Mouse (Mus musculus) limb, embryonic 15.5 days (tissue): Measurements from ENCODE around the gene 4931414P19Rik. TPM values are rescaled to one million over a fixed set of nuclear protein-coding genes. Genes with fewer than 3 reads are reported as not detected.

Experiments used
- ATAC-seq: fragments of 200-750 bp; cut with Nextera tagmentation; 2 replicates; pipeline ENCODE4 v1.8.0; 2017; ENCODE audit warnings: low read depth, moderate TSS enrichment; ENCODE audit not compliant: insufficient number of reproducible peaks, low FRiP score, low TSS enrichment
- H3K27ac ChIP-seq: fragments of 300-500 bp; sonication (generic); 2 replicates; pipeline ENCODE4 v1.5.1; 2015; ENCODE audit warnings: moderate library complexity, mild to moderate bottlenecking, inconsistent platforms
- H3K27me3 ChIP-seq: fragments of 300-500 bp; sonication (generic); 2 replicates; pipeline ENCODE4 v1.6.1; 2015; ENCODE audit warnings: inconsistent platforms
- H3K36me3 ChIP-seq: fragments of 300-500 bp; sonication (generic); 2 replicates; pipeline ENCODE4 v1.6.1; 2015; ENCODE audit warnings: inconsistent platforms
- H3K4me1 ChIP-seq: fragments of 300-500 bp; sonication (generic); 2 replicates; pipeline ENCODE4 v1.6.1; 2015; ENCODE audit warnings: inconsistent platforms
- H3K4me2 ChIP-seq: fragments of 300-500 bp; sonication (generic); 2 replicates; pipeline ENCODE4 v1.6.1; 2015; ENCODE audit warnings: mild to moderate bottlenecking, inconsistent platforms
- H3K4me3 ChIP-seq: fragments of 300-500 bp; sonication (generic); 2 replicates; pipeline ENCODE4 v1.5.1; 2015; ENCODE audit warnings: mild to moderate bottlenecking, inconsistent platforms
- H3K9ac ChIP-seq: fragments of 300-500 bp; sonication (generic); 2 replicates; pipeline ENCODE4 v1.6.1; 2015; ENCODE audit warnings: inconsistent platforms
- H3K9me3 ChIP-seq: fragments of 300-500 bp; sonication (generic); 2 replicates; pipeline ENCODE4 v1.6.1; 2016; ENCODE audit warnings: inconsistent platforms
- WGBS: fragments of 180-500 bp; shearing (Covaris S2); methylation state at CpG from one replicate; pipeline ENCODE4 v1.1.7; 2015; 5-methylcytosine and 5-hydroxymethylcytosine counted together
- polyA plus RNA-seq: library from polyadenylated mRNA; unstranded; fragments of >200 nt; fragmentation: Nextera tagmentation; extraction: Ambion mirVana; gene quantifications from 2 replicates; pipeline ENCODE4 v1.2.1, GENCODE M21; 2015

Gene 4931414P19Rik
- 5.8 and 6.1 TPM in 2 replicates for polyA plus RNA-seq

DNA sequence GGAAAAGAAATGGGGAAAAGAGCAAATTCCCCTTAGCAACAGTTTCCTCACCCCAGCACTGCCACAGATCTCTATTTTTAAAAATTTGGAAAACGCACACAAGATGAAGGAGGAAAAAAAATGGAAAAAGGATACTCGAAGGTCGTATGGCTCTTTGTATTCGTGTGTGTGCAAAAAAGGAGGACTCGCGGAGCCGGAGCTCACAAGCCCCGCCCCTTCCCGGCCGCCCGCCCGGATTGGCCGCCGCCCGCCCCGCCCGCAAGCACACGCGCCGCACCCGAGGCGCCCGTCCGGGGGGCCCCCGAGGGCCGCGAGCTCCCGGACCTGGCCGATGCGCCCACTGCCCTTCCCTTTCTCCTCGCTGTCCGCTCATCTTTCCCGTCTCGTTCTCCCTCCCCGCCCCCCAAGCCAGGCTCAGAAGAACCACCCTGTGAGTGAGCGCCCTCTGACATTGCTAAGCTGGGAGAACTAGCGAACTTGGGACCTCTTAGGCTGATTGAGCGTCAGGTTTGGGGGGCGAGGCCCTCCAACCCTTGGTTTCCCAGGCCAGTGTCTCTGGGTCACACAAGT lies at the start of gene 4931414P19Rik:
Gene 4931414P19Rik (minus strand): TSS at position 242 of the 570 bp plus-strand sequence.
- peak within 1 kb of the TSS; percentile 62 for H3K4me2 ChIP-seq
- peak; percentile 46; the same call in 1 of the 2 replicates for ATAC-seq

DNA sequence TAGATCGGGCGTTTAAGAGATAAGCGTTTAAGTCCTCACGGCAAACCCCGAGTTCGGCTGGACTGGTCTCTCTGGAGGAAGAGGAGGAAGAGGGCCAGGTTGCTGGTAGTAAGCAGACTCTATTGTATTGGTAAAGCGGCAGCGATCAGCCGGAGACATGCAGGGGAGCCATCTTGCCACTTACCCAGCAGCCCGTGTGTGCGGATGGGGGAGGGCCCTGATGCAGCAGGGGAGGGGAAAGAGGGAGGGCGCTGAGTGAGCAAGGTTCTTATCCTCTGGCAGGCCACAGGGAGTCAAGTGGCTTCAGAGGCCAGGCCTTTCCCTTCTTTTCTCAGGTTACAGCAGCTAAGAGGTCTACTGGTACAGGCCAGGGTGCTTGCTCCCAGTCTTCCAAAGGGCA lies 47.7 kb upstream of the 4931414P19Rik start:
- H3K36me3 ChIP-seq = peaks cover 61% of the 10 kb centered on the region
- H3K27ac ChIP-seq = peak overlapping the region; percentile 78
- H3K4me1 ChIP-seq = peaks cover 36% of the 10 kb centered on the region
- H3K4me2 ChIP-seq = peak overlapping the region; percentile 69
- peak; percentile 80 for ATAC-seq
- under 1% methylated on average over 11 of the region's 12 CpGs for WGBS
- no peaks in the 10 kb centered on the region for H3K27me3 ChIP-seq
- H3K4me3 ChIP-seq = peak overlapping the region; percentile 62
- no peaks in the 10 kb centered on the region for H3K9me3 ChIP-seq
- H3K9ac ChIP-seq = peak overlapping the region; percentile 54

More for the DNA sequence above, at the start of gene 4931414P19Rik:
- Histone ChIP-seq H3K4me3 (peak within 1 kb of the TSS; percentile 56), H3K4me1 (peaks cover 21% of the 10 kb centered on the region), H3K36me3 (no peaks in the 10 kb centered on the region), H3K9me3 (no peaks in the 10 kb centered on the region), H3K27ac (peak within 1 kb of the TSS; percentile 84), H3K9ac (0 out of 2 replicates have a peak within 1 kb of the TSS, but pooled peaks have one; percentile 28), H3K27me3 (no peaks in the 10 kb centered on the region)
- WGBS = 2% methylated on average over 34 of the region's 39 CpGs

- Histone ChIP-seq H3K4me3 (peak overlapping the region; percentile 62), H3K4me1 (peaks cover 36% of the 10 kb centered on the region), H3K9ac (peak overlapping the region; percentile 54), H3K27me3 (no peaks in the 10 kb centered on the region), H3K27ac (peak overlapping the region; percentile 78; the same call in 1 of the 2 replicates), H3K36me3 (peaks cover 61% of the 10 kb centered on the region), H3K4me2 (peak overlapping the region; percentile 69), H3K9me3 (no peaks in the 10 kb centered on the region)
- WGBS = 2% methylated on average over 6 of the region's 7 CpGs
- ATAC-seq = no peak
Observed at GRCm38 (mm10) chr14:54652787-54653186, 47.0 kb upstream of the 4931414P19Rik start.

- H3K9ac ChIP-seq = no peak overlapping the region
- peaks cover 36% of the 10 kb centered on the region for H3K4me1 ChIP-seq
- H3K27ac ChIP-seq = peak overlapping the region; percentile 50
- no peak overlapping the region for H3K4me2 ChIP-seq
- no peak for ATAC-seq
- no peaks in the 10 kb centered on the region for H3K27me3 ChIP-seq
- no peaks in the 10 kb centered on the region for H3K9me3 ChIP-seq
- 84% methylated on average over 4 of the region's 4 CpGs for WGBS
- H3K4me3 ChIP-seq = 0 out of 2 replicates have a peak overlapping the region, but pooled peaks have one; percentile 4
- H3K36me3 ChIP-seq = peaks cover 61% of the 10 kb centered on the region
Observed at GRCm38 (mm10) chr14:54651556-54651955, 45.8 kb upstream of the 4931414P19Rik start.

DNA sequence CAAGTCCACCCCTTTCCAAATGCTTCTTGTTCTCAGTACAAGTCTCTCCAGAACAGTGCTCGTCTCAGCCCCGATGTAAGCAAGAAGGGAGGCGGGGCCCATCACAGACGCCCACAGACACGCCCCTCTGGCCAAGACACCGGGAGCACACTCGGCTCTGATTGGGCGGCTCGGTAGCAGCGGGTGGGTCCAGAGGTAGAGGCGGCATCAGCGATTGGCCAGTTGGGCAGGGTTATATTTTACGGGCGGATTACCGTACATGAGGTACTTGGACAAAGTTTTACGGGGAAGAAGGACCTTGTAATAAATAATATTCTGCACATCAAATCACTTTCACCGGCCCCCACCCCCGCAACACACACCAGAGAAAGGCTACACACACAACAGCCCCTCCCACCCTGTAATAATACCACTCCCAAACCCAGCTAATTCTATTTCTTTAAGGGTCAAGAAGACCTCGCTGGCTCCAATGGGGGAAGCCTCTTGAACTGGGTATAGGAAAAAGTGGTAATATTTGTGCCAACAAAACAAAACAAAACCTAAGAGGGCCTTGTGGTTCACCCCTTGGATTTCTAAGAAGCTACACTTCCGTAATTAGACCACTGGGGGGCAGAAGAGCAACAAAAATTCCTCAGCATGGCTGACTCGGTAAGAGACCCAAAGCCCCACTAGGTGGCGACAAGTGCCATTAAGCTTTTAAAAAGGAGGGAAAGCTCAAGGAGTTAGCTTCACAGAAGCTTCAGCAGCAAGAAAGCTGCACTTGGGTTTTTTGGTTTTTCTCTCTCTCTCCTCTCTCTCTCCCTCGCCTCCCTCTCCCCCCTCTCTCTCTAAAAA lies 45.0 kb upstream of the 4931414P19Rik start:
- Histone ChIP-seq H3K4me2 (no peak overlapping the region), H3K27ac (peak overlapping the region; percentile 50), H3K36me3 (peaks cover 61% of the 10 kb centered on the region), H3K9ac (no peak overlapping the region), H3K4me3 (0 out of 2 replicates have a peak overlapping the region, but pooled peaks have one; percentile 4), H3K9me3 (no peaks in the 10 kb centered on the region), H3K4me1 (peaks cover 36% of the 10 kb centered on the region), H3K27me3 (no peaks in the 10 kb centered on the region)
- 58% methylated on average over 23 of the region's 23 CpGs for WGBS
- ATAC-seq = peak; percentile 45

- Histone ChIP-seq H3K9ac (no peak overlapping the region), H3K27me3 (no peaks in the 10 kb centered on the region), H3K36me3 (peaks cover 85% of the 10 kb centered on the region), H3K4me3 (no peak overlapping the region), H3K27ac (no peak overlapping the region), H3K4me2 (no peak overlapping the region), H3K4me1 (peaks cover 31% of the 10 kb centered on the region), H3K9me3 (no peaks in the 10 kb centered on the region)
- 80% methylated on average over 4 of the region's 4 CpGs for WGBS
- ATAC-seq = no peak
Observed at GRCm38 (mm10) chr14:54647900-54648299, 42.1 kb upstream of the 4931414P19Rik start.

DNA sequence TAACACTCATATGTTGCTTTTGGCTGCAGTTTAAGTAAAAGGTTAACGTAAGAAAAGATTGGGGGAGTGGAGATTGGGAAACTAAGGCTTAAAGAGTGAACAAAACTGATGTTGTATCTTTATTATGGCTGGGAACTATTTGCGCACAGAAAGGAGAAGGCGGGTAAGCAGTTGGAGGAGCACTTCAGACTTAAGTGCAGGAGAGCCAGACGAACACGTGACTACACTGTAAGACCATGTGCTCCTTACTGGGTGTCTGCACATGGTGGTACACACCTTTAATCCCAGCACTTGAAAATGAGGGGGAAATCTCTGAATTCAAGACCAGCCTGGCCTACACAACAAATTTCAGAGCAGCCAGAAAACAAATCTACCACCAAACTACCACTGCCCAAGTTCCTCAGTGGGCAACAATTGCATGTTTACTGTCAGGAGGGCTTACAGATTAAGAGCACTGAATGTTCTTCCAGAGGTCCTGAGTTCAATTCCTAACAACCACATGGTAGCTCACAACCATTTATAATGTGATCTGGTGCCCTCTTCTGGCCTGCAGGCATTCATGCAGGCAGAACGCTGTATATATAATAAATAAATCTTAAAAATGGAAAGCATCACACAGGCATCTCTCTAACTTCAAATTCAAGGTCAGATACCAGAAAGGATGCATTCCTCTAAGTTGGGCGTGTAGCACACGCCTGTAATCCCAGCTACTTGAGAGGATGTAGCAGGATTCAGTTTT lies 41.3 kb upstream of the 4931414P19Rik start:
- WGBS = 91% methylated on average over 8 of the region's 8 CpGs
- H3K27me3 ChIP-seq = no peaks in the 10 kb centered on the region
- H3K9ac ChIP-seq = no peak overlapping the region
- H3K4me3 ChIP-seq = no peak overlapping the region
- H3K4me2 ChIP-seq = no peak overlapping the region
- H3K9me3 ChIP-seq = no peaks in the 10 kb centered on the region
- ATAC-seq = no peak
- H3K36me3 ChIP-seq = peaks cover 93% of the 10 kb centered on the region
- H3K27ac ChIP-seq = no peak overlapping the region
- peaks cover 22% of the 10 kb centered on the region for H3K4me1 ChIP-seq

DNA sequence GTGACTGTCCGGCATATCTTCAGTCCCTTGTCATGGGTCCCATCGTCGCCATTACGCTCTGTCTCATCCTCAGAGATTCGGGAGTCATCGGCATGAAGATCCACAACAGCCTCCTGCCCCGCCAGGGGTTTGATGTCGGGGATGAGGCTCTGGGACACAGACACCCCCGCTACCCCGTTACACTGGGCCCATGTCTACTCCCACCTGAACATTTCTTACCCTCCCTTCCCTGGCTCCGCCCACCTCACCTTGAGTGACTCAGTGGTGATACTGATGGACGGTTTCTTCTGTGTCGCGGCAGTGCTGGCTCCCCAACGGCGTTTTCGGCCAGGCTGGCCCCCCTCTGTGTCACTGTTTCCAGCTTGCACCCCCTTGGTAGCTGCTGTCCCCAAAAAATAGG lies 40.7 kb upstream of the 4931414P19Rik start:
- Histone ChIP-seq H3K27ac (no peak overlapping the region), H3K27me3 (no peaks in the 10 kb centered on the region), H3K4me2 (no peak overlapping the region), H3K36me3 (peaks cover 89% of the 10 kb centered on the region), H3K4me3 (no peak overlapping the region), H3K4me1 (peaks cover 17% of the 10 kb centered on the region), H3K9ac (no peak overlapping the region), H3K9me3 (no peaks in the 10 kb centered on the region)
- no peak for ATAC-seq
- 94% methylated on average over 17 of the region's 17 CpGs for WGBS

GRCm38 (mm10) chr14:54644294-54644693 lies 38.5 kb upstream of the 4931414P19Rik start:
- Histone ChIP-seq H3K27ac (no peak overlapping the region), H3K9me3 (no peaks in the 10 kb centered on the region), H3K4me2 (no peak overlapping the region), H3K9ac (no peak overlapping the region), H3K27me3 (no peaks in the 10 kb centered on the region), H3K36me3 (peaks cover 70% of the 10 kb centered on the region), H3K4me3 (no peak overlapping the region), H3K4me1 (peaks cover 13% of the 10 kb centered on the region)
- no peak for ATAC-seq
- 85% methylated on average over 9 of the region's 9 CpGs for WGBS

GRCm38 (mm10) chr14:54643011-54643410 lies 37.2 kb upstream of the 4931414P19Rik start:
- no peaks in the 10 kb centered on the region for H3K27me3 ChIP-seq
- no peak overlapping the region for H3K4me2 ChIP-seq
- peaks cover 17% of the 10 kb centered on the region for H3K4me1 ChIP-seq
- H3K27ac ChIP-seq = no peak overlapping the region; the same call in 1 of the 2 replicates
- H3K9ac ChIP-seq = no peak overlapping the region
- WGBS = 80% methylated on average over 2 of the region's 2 CpGs
- H3K9me3 ChIP-seq = no peaks in the 10 kb centered on the region
- no peak for ATAC-seq
- H3K36me3 ChIP-seq = peaks cover 69% of the 10 kb centered on the region
- no peak overlapping the region for H3K4me3 ChIP-seq

DNA sequence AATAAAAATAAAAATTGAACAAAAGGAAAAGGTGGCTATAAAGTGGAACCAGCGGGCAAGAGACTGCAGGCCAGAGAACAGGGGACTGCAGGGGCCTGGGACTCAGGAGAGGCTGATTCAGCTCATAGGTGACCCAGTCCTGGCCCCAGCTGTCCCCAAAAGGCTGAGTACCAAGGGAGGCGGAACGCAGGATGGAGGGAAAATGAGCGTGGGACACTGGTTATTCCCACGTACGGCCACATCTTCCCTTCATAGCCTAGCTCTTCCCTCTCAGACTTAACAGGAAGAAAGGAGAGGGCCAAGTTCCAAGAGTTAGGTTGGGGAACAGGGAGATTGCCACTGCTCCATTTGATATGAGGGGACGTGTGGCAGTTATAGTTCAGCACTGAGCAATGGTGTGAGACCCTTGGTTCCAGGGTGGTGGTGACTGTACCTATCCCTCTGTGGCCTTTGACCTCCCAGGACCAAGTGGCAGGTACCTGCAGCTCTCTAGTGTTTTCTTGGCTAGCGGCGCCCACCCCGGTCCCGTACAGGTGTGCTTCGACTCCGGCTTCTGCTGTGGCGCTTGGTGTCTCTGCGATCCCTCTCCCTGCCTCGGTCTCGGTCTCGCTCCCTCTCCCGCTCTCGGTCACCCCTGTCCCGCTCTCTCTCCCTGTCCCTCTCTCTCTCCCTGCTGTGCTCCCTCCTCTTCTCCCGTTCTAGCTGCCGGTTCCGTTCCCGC lies 36.6 kb upstream of the 4931414P19Rik start:
- H3K9ac ChIP-seq = no peak overlapping the region
- H3K27ac ChIP-seq = peak overlapping the region; percentile 43; the same call in 1 of the 2 replicates
- no peaks in the 10 kb centered on the region for H3K27me3 ChIP-seq
- no peak overlapping the region for H3K4me3 ChIP-seq
- H3K9me3 ChIP-seq = no peaks in the 10 kb centered on the region
- peaks cover 17% of the 10 kb centered on the region for H3K4me1 ChIP-seq
- no peak for ATAC-seq
- H3K4me2 ChIP-seq = no peak overlapping the region
- 76% methylated on average over 25 of the region's 25 CpGs for WGBS
- H3K36me3 ChIP-seq = peaks cover 69% of the 10 kb centered on the region
